Mouse (Mus musculus) erythroblast, embryonic 14.5 days (primary cell): ENCODE results near the gene Vars.

ENCODE experiments used
- GATA1 ChIP-seq: IDR thresholded peaks from 2 replicates; pipeline ENCODE4 v1.6.1; 2012; ENCODE audit warnings: low read length, inconsistent platforms, mixed read lengths
- TAL1 ChIP-seq: IDR thresholded peaks from 3 replicates; pipeline ENCODE4 v1.6.1; 2012; ENCODE audit warnings: low read length, inconsistent platforms, mixed read lengths

DNA sequence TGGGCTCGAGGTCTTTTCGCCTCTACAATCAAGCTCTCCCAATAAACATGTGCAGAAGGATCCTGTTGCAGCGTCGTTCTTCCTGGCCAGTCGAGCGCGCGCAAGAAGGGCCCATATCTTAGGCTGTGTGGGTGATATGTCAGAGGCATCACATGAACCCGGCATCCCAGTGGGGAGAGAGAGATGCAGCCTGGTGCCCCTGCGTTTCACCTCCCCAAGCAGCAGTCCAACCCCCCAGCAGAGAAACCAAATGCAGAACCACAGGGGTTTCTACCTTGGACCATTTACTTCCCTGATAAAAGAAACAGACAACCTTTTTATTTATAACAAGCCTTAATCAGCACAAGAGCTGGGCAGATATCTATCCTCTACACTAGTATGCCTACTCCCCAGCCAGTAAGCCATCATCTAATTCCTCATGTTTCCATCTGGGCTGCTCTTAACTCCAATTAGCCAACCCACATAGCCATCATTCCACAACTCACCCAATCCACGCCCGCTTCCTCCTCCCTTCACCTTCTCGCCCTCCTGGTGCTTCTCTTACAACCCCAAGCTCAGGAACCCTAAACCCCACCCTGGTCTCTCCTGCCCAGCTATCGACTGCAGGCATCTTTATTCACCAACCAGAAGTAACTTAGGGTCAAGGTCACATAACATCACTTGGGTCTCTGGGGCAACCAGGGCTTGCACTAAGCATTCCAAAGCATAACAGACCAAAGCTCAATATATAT, 4.2 kb upstream of the Vars start:
- no peak for TF ChIP-seq GATA1
- no peak for TF ChIP-seq TAL1
